Mouse (Mus musculus) neural tube, embryonic 15.5 days (tissue): Measurements from ENCODE around the gene Akr1c20. TPM values are rescaled to one million over a fixed set of nuclear protein-coding genes. Genes with fewer than 3 reads are reported as not detected.

Experiments
- ATAC-seq: fragments of 200-750 bp; cut with Nextera tagmentation; 2 replicates; pipeline ENCODE4 v1.8.0; 2017; ENCODE audit warnings: mild to moderate bottlenecking, moderate TSS enrichment, moderate library complexity; ENCODE audit not compliant: low FRiP score
- H3K27ac ChIP-seq: fragments of 300-500 bp; sonication (generic); replicated peaks from 2 replicates; pipeline ENCODE4 v1.5.1; 2015; ENCODE audit warnings: mild to moderate bottlenecking, inconsistent platforms
- H3K27me3 ChIP-seq: fragments of 300-500 bp; sonication (generic); replicated peaks from 2 replicates; pipeline ENCODE4 v1.6.1; 2015; ENCODE audit warnings: inconsistent platforms
- H3K36me3 ChIP-seq: fragments of 300-500 bp; sonication (generic); 2 replicates; pipeline ENCODE4 v1.6.1; 2015; ENCODE audit warnings: inconsistent platforms
- H3K4me1 ChIP-seq: fragments of 300-500 bp; sonication (generic); 2 replicates; pipeline ENCODE4 v1.6.1; 2015; ENCODE audit warnings: inconsistent platforms
- H3K4me2 ChIP-seq: fragments of 300-500 bp; sonication (generic); 2 replicates; pipeline ENCODE4 v1.6.1; 2015; ENCODE audit warnings: inconsistent platforms, mild to moderate bottlenecking, moderate library complexity
- H3K4me3 ChIP-seq: fragments of 300-500 bp; sonication (generic); replicated peaks from 2 replicates; pipeline ENCODE4 v1.5.1; 2015; ENCODE audit warnings: mild to moderate bottlenecking, inconsistent platforms
- H3K9ac ChIP-seq: fragments of 300-500 bp; sonication (generic); replicated peaks from 2 replicates; pipeline ENCODE4 v1.6.1; 2015; ENCODE audit warnings: mild to moderate bottlenecking, inconsistent platforms
- H3K9me3 ChIP-seq: fragments of 300-500 bp; sonication (generic); replicated peaks from 2 replicates; pipeline ENCODE4 v1.6.1; 2016; ENCODE audit warnings: inconsistent platforms
- WGBS: fragments of 180-500 bp; shearing (Covaris S2); methylation state at CpG from one replicate; pipeline ENCODE4 v1.1.7; 2015; ENCODE audit warnings: mixed read lengths; 5-methylcytosine and 5-hydroxymethylcytosine counted together
- polyA plus RNA-seq: library from polyadenylated mRNA; unstranded; fragments of >200 nt; fragmentation: Nextera tagmentation; extraction: Ambion mirVana; gene quantifications from 2 replicates; pipeline ENCODE4 v1.2.1, GENCODE M21; 2015

Akr1c20 gene
- polyA plus RNA-seq = not detected in 2 replicates

GRCm38 (mm10) chr13:4523201-4523838, at the start of gene Akr1c20:
Gene Akr1c20, minus strand, starts transcription at chr13:4523345.
- Histone ChIP-seq H3K27ac (no peak within 1 kb of the TSS), H3K4me1 (no peaks in the 10 kb centered on the region), H3K9me3 (no peaks in the 10 kb centered on the region), H3K27me3 (no peaks in the 10 kb centered on the region), H3K36me3 (no peaks in the 10 kb centered on the region), H3K4me3 (no peak within 1 kb of the TSS), H3K9ac (no peak within 1 kb of the TSS), H3K4me2 (no peak within 1 kb of the TSS)
- ATAC-seq = no peak
- WGBS = 84% methylated on average over 2 of the region's 2 CpGs

- WGBS = 79% methylated on average over 2 of the region's 2 CpGs
- no peaks in the 10 kb centered on the region for H3K9me3 ChIP-seq
- no peak overlapping the region for H3K27ac ChIP-seq
- no peak overlapping the region for H3K4me3 ChIP-seq
- no peaks in the 10 kb centered on the region for H3K4me1 ChIP-seq
- ATAC-seq = no peak
- H3K27me3 ChIP-seq = no peaks in the 10 kb centered on the region
- no peaks in the 10 kb centered on the region for H3K36me3 ChIP-seq
- H3K9ac ChIP-seq = no peak overlapping the region
- H3K4me2 ChIP-seq = no peak overlapping the region
Observed at GRCm38 (mm10) chr13:4565996-4566395, 42.9 kb upstream of the Akr1c20 start.

GRCm38 (mm10) chr13:4560500-4560899, 37.4 kb upstream of the Akr1c20 start:
- Histone ChIP-seq H3K4me3 (no peak overlapping the region), H3K9ac (no peak overlapping the region), H3K4me1 (no peaks in the 10 kb centered on the region), H3K9me3 (no peaks in the 10 kb centered on the region), H3K36me3 (no peaks in the 10 kb centered on the region), H3K4me2 (no peak overlapping the region), H3K27me3 (no peaks in the 10 kb centered on the region), H3K27ac (no peak overlapping the region)
- ATAC-seq = no peak

GRCm38 (mm10) chr13:4559143-4559542, 36.0 kb upstream of the Akr1c20 start:
- Histone ChIP-seq H3K9ac (no peak overlapping the region), H3K36me3 (no peaks in the 10 kb centered on the region), H3K4me1 (no peaks in the 10 kb centered on the region), H3K9me3 (no peaks in the 10 kb centered on the region), H3K4me3 (no peak overlapping the region), H3K27me3 (no peaks in the 10 kb centered on the region), H3K27ac (no peak overlapping the region), H3K4me2 (no peak overlapping the region)
- ATAC-seq = no peak
- WGBS = 76% methylated on average over 1 of the region's 1 CpGs

- Histone ChIP-seq H3K4me2 (no peak overlapping the region), H3K27me3 (no peaks in the 10 kb centered on the region), H3K36me3 (no peaks in the 10 kb centered on the region), H3K9ac (no peak overlapping the region), H3K4me3 (no peak overlapping the region), H3K4me1 (no peaks in the 10 kb centered on the region), H3K9me3 (no peaks in the 10 kb centered on the region), H3K27ac (no peak overlapping the region)
- 97% methylated on average over 2 of the region's 2 CpGs for WGBS
- ATAC-seq = no peak
Observed at GRCm38 (mm10) chr13:4514811-4515210, 8.3 kb downstream of the Akr1c20 start.

GRCm38 (mm10) chr13:4467896-4468295, 55.2 kb downstream of the Akr1c20 start:
- H3K9me3 ChIP-seq = no peaks in the 10 kb centered on the region
- H3K27ac ChIP-seq = no peak overlapping the region
- H3K36me3 ChIP-seq = no peaks in the 10 kb centered on the region
- WGBS = 69% methylated on average over 1 of the region's 1 CpGs
- no peaks in the 10 kb centered on the region for H3K27me3 ChIP-seq
- no peak overlapping the region for H3K4me3 ChIP-seq
- no peak overlapping the region for H3K4me2 ChIP-seq
- no peak overlapping the region for H3K9ac ChIP-seq
- H3K4me1 ChIP-seq = no peaks in the 10 kb centered on the region
- ATAC-seq = no peak

- no peak for ATAC-seq
Observed at GRCm38 (mm10) chr13:4465641-4466040, 57.5 kb downstream of the Akr1c20 start.

More at GRCm38 (mm10) chr13:4465641-4466040, 57.5 kb downstream of the Akr1c20 start:
- H3K36me3 ChIP-seq = no peaks in the 10 kb centered on the region
- no peaks in the 10 kb centered on the region for H3K27me3 ChIP-seq
- H3K4me3 ChIP-seq = no peak overlapping the region
- H3K9ac ChIP-seq = no peak overlapping the region
- no peak overlapping the region for H3K27ac ChIP-seq
- no peak overlapping the region for H3K4me2 ChIP-seq
- H3K4me1 ChIP-seq = no peaks in the 10 kb centered on the region
- H3K9me3 ChIP-seq = no peaks in the 10 kb centered on the region
- 98% methylated on average over 2 of the region's 2 CpGs for WGBS

Other genes with a start within 250 kb of the Akr1c20 start
- 0.18 and 19.4 TPM in 2 replicates for gene Akr1c12, start 243.9 kb downstream of the Akr1c20 start, polyA plus RNA-seq
- gene Akr1c6, start 89.0 kb downstream of the Akr1c20 start, polyA plus RNA-seq = not detected in 2 replicates
- not detected in 2 replicates for gene Akr1c21, start 50.7 kb upstream of the Akr1c20 start, polyA plus RNA-seq
- gene Akr1e1, start 85.8 kb upstream of the Akr1c20 start, polyA plus RNA-seq = 36.4 and 39.5 TPM in 2 replicates